Mouse (Mus musculus) heart, postnatal 0 days (tissue): ENCODE data around the gene 3110082I17Rik. TPM values are rescaled to one million over a fixed set of nuclear protein-coding genes. Genes with fewer than 3 reads are reported as not detected.

Experiments used
- ATAC-seq: fragments of 200-750 bp; cut with Nextera tagmentation; 2 replicates; pipeline ENCODE4 v1.8.0; 2017; ENCODE audit warnings: low read depth, moderate number of reproducible peaks, moderate library complexity; ENCODE audit not compliant: insufficient read depth
- DNase-seq: peaks from one replicate; pipeline ENCODE4 v3.0.0-alpha.2; 2016; ENCODE audit warnings: low spot score
- H3K27ac ChIP-seq: fragments of 300-500 bp; sonication (generic); 2 replicates; pipeline ENCODE4 v1.5.1; 2014; ENCODE audit warnings: low read depth, mild to moderate bottlenecking
- H3K27me3 ChIP-seq: fragments of 300-500 bp; sonication (generic); 2 replicates; pipeline ENCODE4 v1.6.1; 2014; ENCODE audit warnings: low read length, mixed read lengths; ENCODE audit not compliant: control insufficient read depth, insufficient read depth
- H3K36me3 ChIP-seq: fragments of 300-500 bp; sonication (generic); replicated peaks from 2 replicates; pipeline ENCODE4 v1.6.1; 2014; ENCODE audit warnings: low read length, mixed read lengths; ENCODE audit not compliant: control insufficient read depth, insufficient read depth
- H3K4me1 ChIP-seq: fragments of 300-500 bp; sonication (generic); 2 replicates; pipeline ENCODE4 v1.6.1; 2014; ENCODE audit warnings: antibody characterized with exemption; ENCODE audit not compliant: control insufficient read depth, insufficient read depth
- H3K4me2 ChIP-seq: fragments of 300-500 bp; sonication (generic); 2 replicates; pipeline ENCODE4 v1.6.1; 2014; ENCODE audit warnings: low read depth, mild to moderate bottlenecking, low read length, moderate library complexity
- H3K4me3 ChIP-seq: fragments of 300-500 bp; sonication (generic); 2 replicates; pipeline ENCODE4 v1.5.1; 2014; ENCODE audit warnings: low read depth, low read length
- H3K9ac ChIP-seq: fragments of 300-500 bp; sonication (generic); replicated peaks from 2 replicates; pipeline ENCODE4 v1.6.1; 2014; ENCODE audit warnings: low read depth, low read length, mixed read lengths
- H3K9me3 ChIP-seq: fragments of 300-500 bp; sonication (generic); replicated peaks from 2 replicates; pipeline ENCODE4 v1.6.1; 2016; ENCODE audit warnings: low read length; ENCODE audit not compliant: control insufficient read depth
- CTCF ChIP-seq: IDR thresholded peaks from 2 replicates; pipeline ENCODE4 v1.5.1; 2016; ENCODE audit warnings: antibody characterized with exemption, control low read depth, low read depth
- EP300 ChIP-seq: IDR thresholded peaks from 2 replicates; pipeline ENCODE4 v1.6.1; 2016; ENCODE audit warnings: antibody characterized with exemption, low read depth
- WGBS: fragments of 180-500 bp; shearing (Covaris S2); extraction: QIAGEN DNeasy Blood & Tissue Kit; methylation state at CpG from one replicate; pipeline ENCODE4 v1.1.7; 2014; 5-methylcytosine and 5-hydroxymethylcytosine counted together
- polyA plus RNA-seq: library from polyadenylated mRNA; unstranded; fragments of >200 nt; fragmentation: Nextera tagmentation; extraction: Ambion mirVana; gene quantifications from 2 replicates; pipeline ENCODE4 v1.2.1, GENCODE M21; 2015
- total RNA-seq: library from RNA; depleted of rRNA; stranded (reverse); fragments of >200 nt; gene quantifications from 2 replicates; pipeline ENCODE4 v1.2.3, GENCODE M21; 2014; ENCODE audit warnings: low replicate concordance

3110082I17Rik gene
- total and polyA plus RNA-seq, 2 experiments from 2014 or later = 5.9 to 10.6 TPM

GRCm38 (mm10) chr5:139363858-139364257, 96.5 kb downstream of the 3110082I17Rik start:
- Histone ChIP-seq H3K4me3 (no peak overlapping the region), H3K9ac (no peak overlapping the region), H3K4me2 (no peak overlapping the region), H3K9me3 (no peaks in the 10 kb centered on the region), H3K36me3 (no peaks in the 10 kb centered on the region), H3K27me3 (no peaks in the 10 kb centered on the region), H3K4me1 (0 out of 2 replicates have a peak, but pooled peaks cover 6% of the 10 kb centered on the region), H3K27ac (no peak overlapping the region; the same call in 1 of the 2 replicates)
- TF ChIP-seq CTCF (no peak), EP300 (no peak)
- WGBS = 57% methylated on average over 7 of the region's 7 CpGs
- DNase-seq (no peak), ATAC-seq (no peak)

- no peak overlapping the region for H3K27ac ChIP-seq
- 78% methylated on average over 5 of the region's 5 CpGs for WGBS
- no peak for DNase-seq
- H3K4me2 ChIP-seq = no peak overlapping the region
- H3K4me1 ChIP-seq = 0 out of 2 replicates have a peak, but pooled peaks cover under 1% of the 10 kb centered on the region
- H3K9me3 ChIP-seq = no peaks in the 10 kb centered on the region
- no peak overlapping the region for H3K4me3 ChIP-seq
- H3K9ac ChIP-seq = no peak overlapping the region
- no peaks in the 10 kb centered on the region for H3K27me3 ChIP-seq
- TF ChIP-seq EP300 (no peak), CTCF (no peak)
- ATAC-seq = no peak
- no peaks in the 10 kb centered on the region for H3K36me3 ChIP-seq
Measured at GRCm38 (mm10) chr5:139359244-139359643, 101.1 kb downstream of the 3110082I17Rik start.

DNA sequence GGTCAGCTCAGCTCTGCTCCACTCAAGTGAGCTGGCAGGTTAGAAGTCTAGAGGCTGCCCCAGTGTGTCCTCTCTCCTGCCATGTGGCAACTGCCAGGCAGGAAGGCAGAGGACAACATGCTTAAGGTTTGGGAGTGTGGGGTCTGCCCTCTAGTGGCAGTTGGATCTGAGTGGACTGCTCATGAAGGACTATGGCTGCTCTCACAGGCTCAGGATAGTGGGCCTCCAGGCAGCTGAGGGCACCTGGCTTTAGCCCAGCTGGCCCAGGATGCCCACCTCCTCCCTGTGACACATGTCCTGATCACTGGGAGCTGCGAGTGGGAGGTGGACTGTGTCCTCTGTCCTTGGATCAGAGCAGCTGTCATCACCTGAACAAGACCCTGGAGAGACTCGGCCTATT, 101.7 kb downstream of the 3110082I17Rik start:
- ATAC-seq (peak; percentile 77), DNase-seq (peak; percentile 62)
- Histone ChIP-seq H3K27me3 (no peaks in the 10 kb centered on the region), H3K4me2 (no peak overlapping the region), H3K4me3 (no peak overlapping the region), H3K36me3 (no peaks in the 10 kb centered on the region), H3K9me3 (no peaks in the 10 kb centered on the region), H3K9ac (no peak overlapping the region), H3K4me1 (no peaks in the 10 kb centered on the region), H3K27ac (no peak overlapping the region)
- 34% methylated on average over 2 of the region's 2 CpGs for WGBS
- TF ChIP-seq CTCF (peak; percentile 73), EP300 (no peak)

- H3K9me3 ChIP-seq = no peaks in the 10 kb centered on the region
- no peak overlapping the region for H3K4me2 ChIP-seq
- TF ChIP-seq EP300 (no peak), CTCF (peak; percentile 97)
- no peak overlapping the region for H3K4me3 ChIP-seq
- H3K9ac ChIP-seq = no peak overlapping the region
- H3K4me1 ChIP-seq = no peaks in the 10 kb centered on the region
- H3K27ac ChIP-seq = no peak overlapping the region
- H3K36me3 ChIP-seq = no peaks in the 10 kb centered on the region
- H3K27me3 ChIP-seq = 0 out of 2 replicates have a peak, but pooled peaks cover 4% of the 10 kb centered on the region
- ATAC-seq (peak; percentile 39; the same call in 1 of the 2 replicates), DNase-seq (peak; percentile 57)
- WGBS = 32% methylated on average over 19 of the region's 19 CpGs
Measured at GRCm38 (mm10) chr5:139355235-139355772, 105.0 kb downstream of the 3110082I17Rik start.

- Histone ChIP-seq H3K4me2 (no peak overlapping the region), H3K36me3 (no peaks in the 10 kb centered on the region), H3K9ac (no peak overlapping the region), H3K4me1 (no peaks in the 10 kb centered on the region), H3K9me3 (no peaks in the 10 kb centered on the region), H3K4me3 (no peak overlapping the region), H3K27me3 (0 out of 2 replicates have a peak, but pooled peaks cover 4% of the 10 kb centered on the region), H3K27ac (no peak overlapping the region)
- DNase-seq (no peak), ATAC-seq (no peak)
- no peak for TF ChIP-seq CTCF
- no peak for TF ChIP-seq EP300
- 83% methylated on average over 11 of the region's 11 CpGs for WGBS
Measured at GRCm38 (mm10) chr5:139353946-139354345, 106.4 kb downstream of the 3110082I17Rik start.

- WGBS = 52% methylated on average over 10 of the region's 10 CpGs
- peak; percentile 7; the same call in 1 of the 2 replicates for TF ChIP-seq CTCF
- no peak for TF ChIP-seq EP300
Measured at GRCm38 (mm10) chr5:139353496-139353895, 106.8 kb downstream of the 3110082I17Rik start.

More at GRCm38 (mm10) chr5:139353496-139353895, 106.8 kb downstream of the 3110082I17Rik start:
- Histone ChIP-seq H3K9ac (no peak overlapping the region), H3K4me3 (no peak overlapping the region), H3K36me3 (no peaks in the 10 kb centered on the region), H3K27me3 (0 out of 2 replicates have a peak, but pooled peaks cover 4% of the 10 kb centered on the region), H3K4me2 (no peak overlapping the region), H3K4me1 (no peaks in the 10 kb centered on the region), H3K27ac (no peak overlapping the region), H3K9me3 (no peaks in the 10 kb centered on the region)
- DNase-seq = no peak
- ATAC-seq = no peak
